Mouse (Mus musculus): ENCODE results near the gene Smad3.

DNA sequence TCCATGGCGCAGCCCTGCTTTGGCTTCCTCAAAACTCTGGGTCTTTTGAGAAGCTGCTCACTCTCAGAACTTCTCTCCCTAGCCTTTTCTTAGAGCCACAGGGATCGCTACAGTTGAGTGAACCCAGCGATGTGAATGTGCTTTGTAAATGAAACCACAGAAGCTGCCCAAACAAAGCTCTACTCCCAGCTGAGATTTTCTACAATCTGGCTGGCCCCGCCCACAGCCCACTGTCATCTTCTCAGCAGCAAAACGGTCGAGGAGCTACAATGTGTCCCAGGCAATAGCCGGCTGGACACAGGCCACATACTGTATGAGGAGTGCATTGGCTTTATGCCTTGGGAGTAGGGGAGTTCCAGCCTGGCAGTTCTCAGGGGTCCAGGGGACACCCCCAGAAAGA lies 104.1 kb downstream of the Smad3 start:
- TF ChIP-seq POLR2A (IDR thresholded peaks at IDR 0.05; ENCODE audit: low read depth, low read length) (no peak), CTCF (IDR thresholded peaks at IDR 0.05; ENCODE audit: extremely low read depth, insufficient read depth, insufficient read length, insufficient replicate concordance) (no peak)

Measured in spleen, adult 2 months (tissue).